Mouse (Mus musculus): Measurements from ENCODE around the gene Ddi2.

- no peak for TF ChIP-seq POLR2A (IDR thresholded peaks at IDR 0.05; ENCODE audit: borderline replicate concordance, insufficient read depth, low read length)
- TF ChIP-seq CTCF (IDR thresholded peaks at IDR 0.05; ENCODE audit: borderline replicate concordance, insufficient read depth, low read depth, low read length), result no peak
These were observed 17.9 kb downstream of the Ddi2 start for GRCm38 (mm10) chr4:141705331-141705730.
